Mouse (Mus musculus): Measurements from ENCODE around the gene Plch1. TPM values are rescaled to one million over a fixed set of nuclear protein-coding genes. Genes with fewer than 3 reads are reported as not detected.

The Plch1 gene
- polyA plus RNA-seq, 1 experiment from 2014 or later: 0.19 TPM

DNA sequence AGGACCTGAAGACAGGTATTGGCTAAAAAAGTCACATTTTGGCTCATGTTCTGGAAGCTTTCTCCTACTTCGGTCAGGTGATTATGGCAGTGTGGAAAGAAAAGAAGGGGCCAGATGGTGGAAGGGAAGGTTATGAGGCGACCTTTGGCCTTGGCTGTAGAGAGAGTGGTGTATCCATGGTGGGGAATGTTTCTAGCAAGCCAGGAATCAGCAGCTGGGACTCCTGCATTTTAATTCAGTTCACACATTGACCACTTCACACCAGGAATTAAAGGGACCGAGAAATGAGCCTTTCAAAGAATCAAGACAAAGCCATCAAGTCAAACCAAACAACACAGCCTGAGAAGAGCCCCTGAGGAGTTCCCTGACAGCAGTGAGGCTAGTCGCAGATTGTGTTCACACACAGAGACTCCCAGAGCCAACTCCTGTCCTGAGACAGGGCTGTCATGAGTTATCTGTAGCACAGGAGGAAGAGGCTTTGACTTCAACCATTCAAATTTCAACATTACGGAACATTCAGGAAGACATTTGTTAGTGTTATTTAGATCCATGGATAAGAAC lies 112.4 kb downstream of the Plch1 start:
- no peaks in the 10 kb centered on the region for H3K27me3 ChIP-seq (replicated peaks)
- WGBS (ENCODE audit: insufficient replicate concordance): 47% methylated on average over 5 of the region's 5 CpGs
- no peak overlapping the region for H3K4me2 ChIP-seq
- no peak overlapping the region for H3K4me3 ChIP-seq
- no peaks in the 10 kb centered on the region for H3K4me1 ChIP-seq
- no peaks in the 10 kb centered on the region for H3K36me3 ChIP-seq
- ATAC-seq: no peak
- H3K27ac ChIP-seq: no peak overlapping the region
- no peak overlapping the region for H3K9ac ChIP-seq
- no peaks in the 10 kb centered on the region for H3K9me3 ChIP-seq (replicated peaks)

DNA sequence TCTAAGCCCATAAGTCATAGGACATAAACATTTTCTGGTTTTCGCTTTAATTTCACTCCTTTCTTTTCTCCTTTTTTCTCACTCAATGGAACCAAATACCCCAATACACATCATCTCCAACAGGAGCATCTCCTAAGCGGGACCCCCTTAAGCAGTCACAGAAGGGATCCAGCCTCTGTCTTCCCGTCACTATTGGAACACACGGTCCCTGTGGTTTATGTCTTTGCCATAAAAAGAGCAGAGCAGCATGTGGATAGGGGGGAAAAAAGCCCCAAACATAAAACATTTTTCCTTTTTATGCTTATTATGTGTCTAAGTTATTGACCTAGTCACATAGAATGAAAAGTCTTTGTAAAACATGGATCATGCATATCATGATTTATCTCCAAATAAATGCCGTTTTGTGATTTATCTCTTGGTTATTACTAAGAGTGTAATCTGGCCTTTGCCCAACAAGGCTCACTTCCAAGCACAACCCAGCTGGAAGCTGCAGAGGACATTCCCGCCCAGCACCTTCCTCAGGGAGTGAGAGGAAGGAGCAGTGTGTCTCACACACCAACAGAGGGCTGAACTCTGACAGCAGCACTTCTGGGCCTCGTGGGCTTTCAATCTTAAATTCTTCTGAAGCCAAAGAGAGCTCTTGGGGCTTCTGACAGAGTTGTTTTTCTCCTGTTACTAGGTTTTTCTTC lies 126.5 kb downstream of the Plch1 start:
- no peak for ATAC-seq
- Histone ChIP-seq H3K36me3 (no peaks in the 10 kb centered on the region), H3K4me3 (no peak overlapping the region), H3K4me2 (no peak overlapping the region), H3K9ac (no peak overlapping the region), H3K27me3 (replicated peaks) (no peaks in the 10 kb centered on the region), H3K9me3 (replicated peaks) (no peaks in the 10 kb centered on the region), H3K4me1 (no peaks in the 10 kb centered on the region), H3K27ac (no peak overlapping the region)
- 62% methylated on average over 7 of the region's 7 CpGs for WGBS (ENCODE audit: insufficient replicate concordance)

DNA sequence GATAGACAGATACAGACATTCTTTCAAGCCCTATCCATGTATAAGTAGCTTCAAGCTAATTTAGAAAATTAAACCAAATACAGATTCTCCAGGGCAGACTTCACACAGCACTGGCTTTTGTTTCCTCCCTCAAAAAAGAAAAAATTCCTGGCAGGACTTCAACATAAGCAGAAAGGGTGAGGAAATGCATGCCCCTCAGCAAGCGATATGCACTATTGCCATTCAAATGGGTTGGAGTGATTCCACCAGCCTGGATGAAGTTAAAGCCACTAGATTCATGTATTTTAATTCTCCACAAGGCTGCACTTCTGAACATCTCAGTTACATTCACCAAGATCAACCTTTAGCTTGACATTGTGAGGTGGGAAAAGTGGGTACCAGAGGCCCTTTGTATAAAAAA lies 138.5 kb downstream of the Plch1 start:
- Histone ChIP-seq H3K36me3 (no peaks in the 10 kb centered on the region), H3K9ac (no peak overlapping the region), H3K4me2 (no peak overlapping the region), H3K27ac (no peak overlapping the region), H3K9me3 (replicated peaks) (no peaks in the 10 kb centered on the region), H3K4me3 (no peak overlapping the region), H3K27me3 (replicated peaks) (no peaks in the 10 kb centered on the region), H3K4me1 (no peaks in the 10 kb centered on the region)
- WGBS (ENCODE audit: insufficient replicate concordance): 57% methylated on average over 1 of the region's 1 CpGs
- ATAC-seq: no peak

DNA sequence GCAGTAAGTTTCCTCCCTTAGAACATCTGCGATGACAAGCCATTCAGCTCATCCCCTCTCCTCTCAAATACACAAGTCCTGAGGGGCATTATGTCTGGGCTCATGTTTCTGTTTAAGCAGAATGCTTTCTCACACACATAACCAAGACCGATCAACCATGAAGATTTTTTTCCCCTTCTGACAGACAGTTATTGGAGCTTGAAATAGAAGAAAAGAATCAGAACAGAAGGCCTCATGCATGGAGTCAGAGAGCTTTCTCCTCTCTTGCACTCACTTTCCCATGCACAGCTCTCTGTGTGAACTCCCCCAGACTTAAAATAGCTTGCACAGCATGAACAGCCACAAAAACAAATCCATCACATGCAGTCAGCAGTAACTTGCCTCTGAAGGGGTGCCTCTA lies 159.2 kb downstream of the Plch1 start:
- ATAC-seq: no peak
- Histone ChIP-seq H3K27ac (no peak overlapping the region), H3K9ac (no peak overlapping the region), H3K4me1 (no peaks in the 10 kb centered on the region), H3K36me3 (no peaks in the 10 kb centered on the region), H3K9me3 (replicated peaks) (no peaks in the 10 kb centered on the region), H3K27me3 (replicated peaks) (no peaks in the 10 kb centered on the region), H3K4me3 (no peak overlapping the region), H3K4me2 (no peak overlapping the region)
- WGBS (ENCODE audit: insufficient replicate concordance): 78% methylated on average over 2 of the region's 2 CpGs

DNA sequence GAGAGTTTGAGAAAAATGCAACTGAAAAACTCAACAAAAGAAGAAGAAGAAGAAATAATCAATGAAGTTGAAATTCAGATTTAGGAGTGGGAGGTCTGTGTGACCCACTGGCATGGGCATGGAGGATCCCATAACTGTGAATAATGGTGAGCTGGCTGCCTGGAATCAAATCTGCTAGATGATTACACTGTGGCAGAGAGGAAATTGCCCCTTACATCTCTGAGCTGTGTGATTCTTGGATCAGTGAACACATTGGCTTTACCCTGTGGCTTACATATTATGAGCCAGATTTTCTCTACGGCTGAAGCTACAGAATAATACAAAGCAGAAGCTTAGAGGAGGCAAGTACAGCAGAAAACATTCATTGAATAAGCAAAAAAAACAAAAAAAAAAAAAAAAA lies 170.9 kb downstream of the Plch1 start:
- ATAC-seq: no peak
- Histone ChIP-seq H3K27ac (no peak overlapping the region), H3K36me3 (no peaks in the 10 kb centered on the region), H3K4me1 (no peaks in the 10 kb centered on the region), H3K4me2 (no peak overlapping the region), H3K27me3 (replicated peaks) (no peaks in the 10 kb centered on the region), H3K4me3 (no peak overlapping the region), H3K9ac (no peak overlapping the region), H3K9me3 (replicated peaks) (no peaks in the 10 kb centered on the region)
- 59% methylated on average over 1 of the region's 1 CpGs for WGBS (ENCODE audit: insufficient replicate concordance)

DNA sequence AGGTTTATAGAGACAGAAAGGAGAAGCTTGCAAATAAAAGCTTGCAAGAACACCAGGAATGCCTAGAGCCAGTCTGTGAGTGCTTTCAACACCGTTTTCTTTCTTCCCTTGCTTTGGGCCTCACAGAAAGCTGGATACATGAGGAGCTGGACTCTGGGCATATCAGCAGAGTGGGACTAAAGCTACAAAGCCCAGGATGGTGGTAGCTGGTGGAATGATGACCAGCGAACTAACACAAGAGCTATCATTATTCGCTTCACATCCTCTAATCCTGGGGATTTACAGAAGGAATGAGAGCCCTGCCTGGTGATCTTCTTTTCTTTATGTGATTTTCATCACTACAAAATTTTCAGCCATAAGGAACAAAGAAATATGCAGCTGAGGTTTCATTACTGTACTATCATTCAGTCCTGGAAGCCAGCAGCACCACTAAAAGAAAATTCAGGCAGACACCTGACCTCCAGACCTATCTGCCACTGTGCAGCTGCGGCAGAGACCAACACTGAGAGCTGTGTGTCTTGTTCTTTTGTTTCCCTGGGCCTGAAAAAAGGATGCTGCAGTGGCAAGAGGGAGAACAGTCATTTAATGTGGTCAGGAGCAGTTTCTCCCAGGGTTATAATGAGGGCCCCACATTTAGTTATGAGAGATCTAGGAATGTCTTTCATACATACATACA lies 172.5 kb downstream of the Plch1 start:
- Histone ChIP-seq H3K4me2 (no peak overlapping the region), H3K27me3 (replicated peaks) (no peaks in the 10 kb centered on the region), H3K9ac (no peak overlapping the region), H3K36me3 (no peaks in the 10 kb centered on the region), H3K4me1 (no peaks in the 10 kb centered on the region), H3K27ac (no peak overlapping the region), H3K9me3 (replicated peaks) (no peaks in the 10 kb centered on the region), H3K4me3 (no peak overlapping the region)
- WGBS (ENCODE audit: insufficient replicate concordance): 54% methylated on average over 4 of the region's 4 CpGs
- no peak for ATAC-seq

DNA sequence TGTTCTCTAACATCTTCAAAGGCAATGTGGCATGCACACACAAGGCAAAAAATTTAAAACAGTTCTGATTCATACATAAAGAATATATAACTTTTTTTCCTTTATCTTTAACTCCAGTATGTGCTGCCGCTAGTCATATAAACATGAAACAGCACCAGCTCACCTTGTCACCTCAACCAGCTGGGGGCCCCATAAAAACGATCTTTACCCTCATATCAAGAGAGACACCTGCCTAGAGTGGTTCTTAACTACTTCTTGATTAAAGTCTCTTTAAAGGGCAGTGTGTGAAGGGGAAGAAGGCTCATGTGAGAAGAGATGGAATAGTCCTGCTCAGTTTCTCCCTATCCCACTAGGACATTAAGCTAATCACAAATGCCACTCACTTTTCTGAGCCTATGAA lies 205.6 kb downstream of the Plch1 start:
- no peak for ATAC-seq

DNA sequence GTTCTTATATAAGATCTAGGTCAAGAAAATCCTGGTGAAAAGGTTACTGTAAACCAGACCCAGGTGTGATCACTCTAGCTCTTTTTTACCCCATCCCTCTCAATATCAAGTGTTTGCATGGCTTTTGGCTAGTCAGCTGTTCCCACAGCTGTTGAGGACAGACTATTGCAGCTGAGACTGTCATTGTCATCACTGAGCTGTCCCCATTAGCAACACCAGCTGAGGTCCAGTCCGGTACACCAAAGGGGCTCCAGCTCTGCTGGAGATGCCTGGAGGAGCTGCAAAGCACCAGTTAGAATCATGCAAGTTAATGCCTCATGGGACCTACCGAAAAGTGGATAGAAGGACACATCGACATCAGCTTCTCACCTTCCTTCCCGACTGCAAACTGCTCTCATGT lies 206.5 kb downstream of the Plch1 start:
- Histone ChIP-seq H3K27me3 (replicated peaks) (no peaks in the 10 kb centered on the region), H3K4me1 (no peaks in the 10 kb centered on the region), H3K9ac (no peak overlapping the region), H3K4me2 (no peak overlapping the region), H3K36me3 (no peaks in the 10 kb centered on the region), H3K9me3 (replicated peaks) (no peaks in the 10 kb centered on the region), H3K4me3 (no peak overlapping the region), H3K27ac (no peak overlapping the region)
- ATAC-seq: no peak
- 68% methylated on average over 4 of the region's 4 CpGs for WGBS (ENCODE audit: insufficient replicate concordance)

More for the DNA sequence above, 205.6 kb downstream of the Plch1 start:
- Histone ChIP-seq H3K27ac (no peak overlapping the region), H3K4me2 (no peak overlapping the region), H3K9me3 (replicated peaks) (no peaks in the 10 kb centered on the region), H3K36me3 (no peaks in the 10 kb centered on the region), H3K4me1 (no peaks in the 10 kb centered on the region), H3K4me3 (no peak overlapping the region), H3K27me3 (replicated peaks) (no peaks in the 10 kb centered on the region), H3K9ac (no peak overlapping the region)
- WGBS (ENCODE audit: insufficient replicate concordance): 59% methylated on average over 2 of the region's 2 CpGs

DNA sequence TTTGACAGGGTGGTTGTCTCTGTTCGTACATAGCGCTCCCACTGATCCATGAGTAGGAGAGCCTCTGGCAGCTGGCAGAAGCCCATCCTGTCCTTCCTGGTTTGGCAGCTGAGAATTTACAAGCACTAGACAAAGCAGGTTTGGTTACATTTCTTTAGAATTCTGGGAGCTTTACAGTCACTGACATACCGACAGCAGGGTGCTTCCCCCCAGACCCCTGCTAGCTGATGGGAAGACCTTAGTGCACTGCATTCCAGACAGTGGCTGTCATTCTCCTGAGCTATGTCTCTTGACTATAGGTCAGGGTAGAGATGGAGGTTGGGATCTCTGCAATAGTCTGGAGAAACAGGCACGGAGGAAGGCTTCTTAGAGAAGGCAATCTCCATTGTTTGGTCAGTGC lies 230.5 kb downstream of the Plch1 start:
- Histone ChIP-seq H3K27ac (no peak overlapping the region), H3K27me3 (replicated peaks) (no peaks in the 10 kb centered on the region), H3K4me3 (no peak overlapping the region), H3K9me3 (replicated peaks) (no peaks in the 10 kb centered on the region), H3K4me2 (no peak overlapping the region), H3K9ac (no peak overlapping the region), H3K36me3 (no peaks in the 10 kb centered on the region), H3K4me1 (no peaks in the 10 kb centered on the region)
- 74% methylated on average over 4 of the region's 4 CpGs for WGBS (ENCODE audit: insufficient replicate concordance)
- no peak for ATAC-seq

DNA sequence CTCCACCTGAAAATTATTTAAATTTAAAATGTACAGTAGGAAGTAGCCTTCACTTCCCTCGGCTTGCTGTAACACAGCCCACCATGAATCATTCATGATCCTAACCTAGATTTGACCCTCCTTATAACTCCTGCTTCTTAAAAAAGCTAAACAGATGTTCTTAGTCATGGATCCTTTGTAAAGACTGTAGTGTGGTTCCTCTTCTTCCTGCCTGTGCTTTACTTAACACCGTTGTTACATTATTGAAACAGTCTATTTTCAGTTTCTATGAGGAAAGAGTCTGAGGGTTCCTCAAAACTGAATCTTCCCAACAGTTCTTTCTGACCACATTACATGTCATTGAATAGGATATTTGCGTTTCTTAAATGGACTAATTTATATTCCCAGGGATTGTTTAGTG lies 234.0 kb downstream of the Plch1 start:
- H3K9ac ChIP-seq: no peak overlapping the region
- 51% methylated on average over 3 of the region's 3 CpGs for WGBS (ENCODE audit: insufficient replicate concordance)
- no peak for ATAC-seq
- no peak overlapping the region for H3K4me2 ChIP-seq
- no peaks in the 10 kb centered on the region for H3K27me3 ChIP-seq (replicated peaks)
- no peaks in the 10 kb centered on the region for H3K9me3 ChIP-seq (replicated peaks)
- no peak overlapping the region for H3K27ac ChIP-seq
- H3K4me1 ChIP-seq: no peaks in the 10 kb centered on the region
- no peak overlapping the region for H3K4me3 ChIP-seq
- H3K36me3 ChIP-seq: no peaks in the 10 kb centered on the region

DNA sequence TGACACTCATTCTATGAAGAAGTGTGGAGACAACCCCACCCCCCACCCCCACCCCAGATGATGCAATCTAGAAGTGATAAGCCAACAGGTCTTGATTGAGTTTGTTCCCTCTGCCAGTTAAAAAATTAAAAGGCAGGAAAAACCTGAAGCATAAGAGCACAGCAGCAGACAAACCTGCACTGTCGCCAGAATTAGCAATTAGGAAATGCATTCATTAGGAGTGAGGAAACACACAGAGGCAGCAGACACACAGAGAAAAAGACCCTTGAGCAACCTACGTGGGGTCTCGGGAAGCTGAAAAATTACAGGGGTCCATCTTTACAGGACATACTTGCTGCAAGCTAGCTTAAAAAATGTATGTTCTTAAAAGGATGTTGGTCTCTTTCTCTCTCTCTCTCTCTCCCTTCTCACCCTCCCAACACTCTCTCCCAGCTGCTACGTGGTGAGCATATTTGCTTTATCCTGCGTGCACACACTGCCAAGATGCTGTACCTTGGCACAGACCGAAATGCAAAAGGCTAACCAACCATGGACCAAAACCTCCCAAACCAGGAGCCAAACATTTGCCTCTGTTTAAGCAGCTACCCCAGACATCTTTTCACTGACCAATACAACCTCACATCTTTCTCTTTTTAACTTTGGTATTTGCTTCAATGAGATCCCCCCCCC lies 234.6 kb downstream of the Plch1 start:
- ATAC-seq: no peak

More for the DNA sequence above, 234.6 kb downstream of the Plch1 start:
- no peak overlapping the region for H3K4me2 ChIP-seq
- no peaks in the 10 kb centered on the region for H3K9me3 ChIP-seq (replicated peaks)
- no peak overlapping the region for H3K9ac ChIP-seq
- H3K27me3 ChIP-seq (replicated peaks): no peaks in the 10 kb centered on the region
- H3K4me1 ChIP-seq: no peaks in the 10 kb centered on the region
- no peaks in the 10 kb centered on the region for H3K36me3 ChIP-seq
- no peak overlapping the region for H3K27ac ChIP-seq
- H3K4me3 ChIP-seq: no peak overlapping the region
- 63% methylated on average over 6 of the region's 6 CpGs for WGBS (ENCODE audit: insufficient replicate concordance)

Data from liver, embryonic 12.5 days (tissue).